Comparison of ENCODE assay signal across 24 mouse cellular contexts in genomic region chr6:134877892-134878291, GRCm38 (mm10). TPM values are rescaled to one million over a fixed set of nuclear protein-coding genes. Genes with fewer than 3 reads are reported as not detected.
A peak's percentile ranks its signal among the peaks of the same experiment; 100 is the strongest.
DNase-seq lines count a peak whose midpoint lies in the region; ATAC-seq and TF ChIP-seq lines count a peak whose summit lies in the region.
"Had no signal": no experiment of that assay in that cellular context is flagged by ENCODE, and none has a peak within 500 bp of the region (broad histone marks: within the 10 kb centered on the region; RNA-seq: fewer than 3 reads in every experiment).

No protein-coding gene starts in this region.

- peak; percentile 68; the same call in 1 of the 2 replicates for ATAC-seq in cerebellum, adult (ENCODE audit: insufficient number of reproducible peaks, low FRiP score, low TSS enrichment)
- ATAC-seq: CD4-positive, CD25-positive, alpha-beta regulatory T cell, adult 4 months; forebrain, embryonic 14.5 days; hindbrain, postnatal 0 days had no signal

- WGBS in thymus, adult 2 months: 92% methylated on average over 1 of the region's 1 CpGs

- no peak for DNase-seq in cerebellum, postnatal 4 days (ENCODE audit: low spot score in 2 of 2)
- DNase-seq in cerebellum, adult 18-20 months: peak; percentile 70 to 82
- peak; percentile 84 for DNase-seq in cerebellum, adult 9-11 months
- DNase-seq in cerebellum, postnatal 36 days: peak; percentile 64 to 67
- no peak for DNase-seq in thymus, adult 2 months
- no peak for DNase-seq in lung, postnatal 36 days
- DNase-seq in natural killer cell, adult 2 months (ENCODE audit: low spot score in 2 of 2): no peak
- DNase-seq: adrenal gland, adult 2 months; adrenal gland, postnatal 25 days; B cell, adult 2 months; embryo, embryonic 11 days; gastrocnemius, adult 2 months; gastrocnemius, postnatal 25 days; heart, postnatal 10 days; heart, postnatal 4 days; kidney, adult 11 months had no signal

- H3K27me3 ChIP-seq in thymus, adult 2 months (ENCODE audit: control insufficient read depth, insufficient read depth, low read length): no peaks in the 10 kb centered on the region
- H3K27me3 ChIP-seq: embryonic facial prominence, embryonic 15.5 days; hindbrain, embryonic 13.5 days had no signal

- TF ChIP-seq POLR2A in thymus, adult 2 months (IDR thresholded peaks at IDR 0.05; ENCODE audit: control insufficient read depth, extremely low read depth, insufficient read depth, low read length, poor library complexity): no peak

- no peak for TF ChIP-seq CTCF in thymus, adult 2 months (IDR thresholded peaks at IDR 0.05; ENCODE audit: borderline replicate concordance, control insufficient read depth, extremely low read depth, insufficient read depth, low read length, poor library complexity)

- no peak overlapping the region for H3K27ac ChIP-seq in thymus, adult 2 months (ENCODE audit: control insufficient read depth, insufficient read depth, low read length)
- H3K27ac ChIP-seq: embryonic facial prominence, embryonic 15.5 days; forebrain, embryonic 10.5 days; gastrocnemius, adult 2 months; hindbrain, embryonic 13.5 days; hindbrain, postnatal 0 days had no signal

- no peaks in the 10 kb centered on the region for H3K36me3 ChIP-seq in thymus, adult 2 months (ENCODE audit: control insufficient read depth, insufficient read depth, low read length)
- H3K36me3 ChIP-seq: embryonic facial prominence, embryonic 15.5 days had no signal

- no peak overlapping the region for H3K4me3 ChIP-seq in thymus, adult 2 months (ENCODE audit: control insufficient read depth, insufficient read depth, low read length)
- H3K4me3 ChIP-seq: embryonic facial prominence, embryonic 15.5 days; erythroblast, embryonic 14.5 days; forebrain, embryonic 10.5 days; gastrocnemius, adult 2 months; hindbrain, embryonic 13.5 days had no signal

- peaks cover 20% of the 10 kb centered on the region for H3K4me1 ChIP-seq in thymus, adult 2 months (replicated peaks; ENCODE audit: control insufficient read depth, insufficient read depth, low read length)

RNA-seq across cellular contexts. Expression of gene Gpr19, which starts 20.5 kb away (rescaled TPM):
- 14.7 and 15.6 TPM in 2 replicates for polyA plus RNA-seq in thymus, adult 2 months (2012; rRNA removed)

RNA-seq across cellular contexts. Expression of gene Cdkn1b, which starts 42.3 kb away (rescaled TPM):
- 65.2 and 82.5 TPM in 2 replicates for polyA plus RNA-seq in thymus, adult 2 months (2012; rRNA removed)

RNA-seq across cellular contexts. Expression of gene Crebl2, which starts 47.9 kb away (rescaled TPM):
- polyA plus RNA-seq in thymus, adult 2 months (2012; rRNA removed): 10.7 and 13.3 TPM in 2 replicates

Comparison
In these comparisons a context has a peak if more than half of its experiments do, and no peak if none do; other contexts are left out.
1. DNase-seq: peak in cerebellum, adult 18-20 months (2 of 2), cerebellum, adult 9-11 months (single experiment) and cerebellum, postnatal 36 days (2 of 2); none in cerebellum, postnatal 4 days (0 of 2), thymus, adult 2 months (single experiment), lung, postnatal 36 days (single experiment) and natural killer cell, adult 2 months (0 of 2).